Mouse (Mus musculus): Measurements from ENCODE around the gene Ppme1.
A peak's percentile ranks its signal among the peaks of the same experiment; 100 is the strongest.

The Ppme1 gene

GRCm38 (mm10) chr7:100325482-100325881 lies 46.6 kb downstream of the Ppme1 start:
- peak; percentile 45 for DNase-seq

- DNase-seq = no peak
These were observed 48.4 kb downstream of the Ppme1 start for GRCm38 (mm10) chr7:100323721-100324120.

GRCm38 (mm10) chr7:100317534-100317933 lies 54.6 kb downstream of the Ppme1 start:
- no peak for DNase-seq

GRCm38 (mm10) chr7:100316924-100317323 lies 55.2 kb downstream of the Ppme1 start:
- no peak for DNase-seq

GRCm38 (mm10) chr7:100312716-100313115 lies 59.4 kb downstream of the Ppme1 start:
- no peak for DNase-seq

- DNase-seq = no peak
These were observed 61.8 kb downstream of the Ppme1 start for GRCm38 (mm10) chr7:100310290-100310689.

GRCm38 (mm10) chr7:100309679-100310078 lies 62.4 kb downstream of the Ppme1 start:
- DNase-seq = no peak

GRCm38 (mm10) chr7:100309216-100309615 lies 62.9 kb downstream of the Ppme1 start:
- DNase-seq = no peak

- DNase-seq = peak; percentile 55
These were observed 64.0 kb downstream of the Ppme1 start for GRCm38 (mm10) chr7:100307872-100308653.

GRCm38 (mm10) chr7:100305894-100306293 lies 66.2 kb downstream of the Ppme1 start:
- DNase-seq = no peak

- no peak for DNase-seq
These were observed 69.8 kb downstream of the Ppme1 start for GRCm38 (mm10) chr7:100302316-100302715.

GRCm38 (mm10) chr7:100301390-100301789 lies 70.7 kb downstream of the Ppme1 start:
- no peak for DNase-seq

GRCm38 (mm10) chr7:100298861-100299510 lies 73.1 kb downstream of the Ppme1 start:
- peak; percentile 37 for DNase-seq

GRCm38 (mm10) chr7:100296699-100297098 lies 75.4 kb downstream of the Ppme1 start:
- DNase-seq = no peak

- DNase-seq = no peak
These were observed 76.4 kb downstream of the Ppme1 start for GRCm38 (mm10) chr7:100295745-100296144.

GRCm38 (mm10) chr7:100293546-100293945 lies 78.6 kb downstream of the Ppme1 start:
- no peak for DNase-seq

GRCm38 (mm10) chr7:100288622-100289021 lies 83.5 kb downstream of the Ppme1 start:
- DNase-seq = peak; percentile 72

GRCm38 (mm10) chr7:100287748-100288578 lies 84.1 kb downstream of the Ppme1 start:
- DNase-seq = peak; percentile 84

- DNase-seq = peak; percentile 62
These were observed 86.7 kb downstream of the Ppme1 start, which contains the start of gene P4ha3 for GRCm38 (mm10) chr7:100285383-100285782. P4ha3 (plus strand) TSS chr7:100285520.

- no peak for DNase-seq
These were observed 88.8 kb downstream of the Ppme1 start for GRCm38 (mm10) chr7:100283298-100283697.

GRCm38 (mm10) chr7:100281596-100281995 lies 90.5 kb downstream of the Ppme1 start:
- no peak for DNase-seq

- DNase-seq = peak; percentile 82
These were observed 92.3 kb downstream of the Ppme1 start for GRCm38 (mm10) chr7:100279803-100280202.
